Mouse (Mus musculus) lung, postnatal 0 days (tissue): ENCODE results near the gene Noxa1. TPM values are rescaled to one million over a fixed set of nuclear protein-coding genes. Genes with fewer than 3 reads are reported as not detected.

Source experiments
- ATAC-seq: fragments of 200-750 bp; cut with Nextera tagmentation; 2 replicates; pipeline ENCODE4 v1.8.0; 2017; ENCODE audit warnings: moderate library complexity
- DNase-seq: peaks from one replicate; pipeline ENCODE4 v3.0.0-alpha.2; 2016; ENCODE audit warnings: low spot score
- H3K27ac ChIP-seq: fragments of 300-500 bp; sonication (generic); 2 replicates; pipeline ENCODE4 v1.5.1; 2014; ENCODE audit warnings: antibody characterized with exemption, mild to moderate bottlenecking, low read length, mixed read lengths
- H3K27me3 ChIP-seq: fragments of 300-500 bp; sonication (generic); replicated peaks from 2 replicates; pipeline ENCODE4 v1.6.1; 2014; ENCODE audit warnings: low read length, mixed read lengths; ENCODE audit not compliant: insufficient read depth
- H3K36me3 ChIP-seq: fragments of 300-500 bp; sonication (generic); 2 replicates; pipeline ENCODE4 v1.6.1; 2014; ENCODE audit warnings: low read length, mixed read lengths; ENCODE audit not compliant: insufficient read depth
- H3K4me1 ChIP-seq: fragments of 300-500 bp; sonication (generic); 2 replicates; pipeline ENCODE4 v1.6.1; 2014; ENCODE audit warnings: antibody characterized with exemption, low read depth, low read length, mixed read lengths; ENCODE audit not compliant: insufficient read depth
- H3K4me2 ChIP-seq: fragments of 300-500 bp; sonication (generic); replicated peaks from 2 replicates; pipeline ENCODE4 v1.6.1; 2014; ENCODE audit warnings: low read depth, mild to moderate bottlenecking, low read length, moderate library complexity, mixed read lengths
- H3K4me3 ChIP-seq: fragments of 300-500 bp; sonication (generic); 2 replicates; pipeline ENCODE4 v1.5.1; 2014; ENCODE audit warnings: low read depth, low read length
- H3K9ac ChIP-seq: fragments of 300-500 bp; sonication (generic); replicated peaks from 2 replicates; pipeline ENCODE4 v1.6.1; 2014; ENCODE audit warnings: low read depth, mild to moderate bottlenecking
- H3K9me3 ChIP-seq: fragments of 300-500 bp; sonication (generic); 2 replicates; pipeline ENCODE4 v1.6.1; 2016; ENCODE audit warnings: low read length, mixed read lengths
- CTCF ChIP-seq: IDR thresholded peaks from 2 replicates; pipeline ENCODE4 v1.5.1; 2016; ENCODE audit warnings: antibody characterized with exemption, mild to moderate bottlenecking
- EP300 ChIP-seq: IDR thresholded peaks from 2 replicates; pipeline ENCODE4 v1.6.1; 2016; ENCODE audit warnings: antibody characterized with exemption, mild to moderate bottlenecking, control low read depth
- WGBS: fragments of 180-500 bp; shearing (Covaris S2); extraction: QIAGEN DNeasy Blood & Tissue Kit; methylation state at CpG from one replicate; pipeline ENCODE4 v1.1.7; 2014; 5-methylcytosine and 5-hydroxymethylcytosine counted together
- polyA plus RNA-seq: library from polyadenylated mRNA; unstranded; fragments of >200 nt; fragmentation: Nextera tagmentation; extraction: Ambion mirVana; gene quantifications from 2 replicates; pipeline ENCODE4 v1.2.1, GENCODE M21; 2015

The Noxa1 gene
- 11.9 and 14.6 TPM in 2 replicates for polyA plus RNA-seq

DNA sequence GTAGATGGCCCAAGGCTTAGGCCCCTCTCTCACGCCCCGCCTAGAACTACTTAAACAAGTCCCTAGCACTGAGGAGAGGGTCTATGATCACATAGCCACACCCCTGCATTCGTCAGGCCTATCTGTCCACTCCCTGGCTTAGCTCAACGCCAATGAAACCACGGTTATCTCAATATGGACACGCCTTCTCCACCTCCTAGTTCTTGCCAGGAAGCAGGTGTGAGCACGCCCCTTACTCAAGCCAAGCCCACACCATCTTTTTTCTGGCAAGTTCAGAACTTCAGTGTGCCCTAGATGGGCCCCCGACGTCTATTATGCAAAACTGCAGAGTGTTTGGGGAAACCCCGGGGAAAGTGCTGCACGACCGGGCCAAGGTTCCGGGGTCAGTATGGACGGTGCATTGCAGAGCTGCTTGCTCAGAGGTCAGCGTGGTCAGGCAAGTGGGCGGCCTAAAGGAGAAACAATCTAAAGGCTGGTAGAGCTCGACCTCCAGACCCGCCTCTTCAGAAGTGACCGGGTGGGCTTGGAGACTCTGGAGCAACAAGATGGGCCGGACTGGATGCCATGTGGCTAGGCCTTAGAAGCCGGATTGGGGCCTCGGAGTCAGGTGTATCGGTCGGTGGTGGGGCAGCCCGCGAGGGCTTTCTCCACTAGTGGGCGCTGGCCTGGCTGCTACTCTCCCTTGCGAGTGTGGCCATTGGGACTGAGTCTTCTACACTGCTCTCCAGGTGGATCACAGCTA is at the start of gene Noxa1:
Gene Noxa1, minus strand, starts transcription at position 41 of the 742 bp plus-strand sequence.
- Histone ChIP-seq H3K4me2 (peak within 1 kb of the TSS; percentile 37), H3K9ac (no peak within 1 kb of the TSS), H3K4me3 (no peak within 1 kb of the TSS; the same call in 1 of the 2 replicates), H3K36me3 (no peaks in the 10 kb centered on the region), H3K9me3 (no peaks in the 10 kb centered on the region), H3K4me1 (no peaks in the 10 kb centered on the region), H3K27ac (no peak within 1 kb of the TSS), H3K27me3 (no peaks in the 10 kb centered on the region)
- TF ChIP-seq EP300 (no peak), CTCF (peak; percentile 47)
- WGBS: 35% methylated on average over 28 of the region's 28 CpGs
- peak; percentile 81 for ATAC-seq
- DNase-seq: peak; percentile 77

DNA sequence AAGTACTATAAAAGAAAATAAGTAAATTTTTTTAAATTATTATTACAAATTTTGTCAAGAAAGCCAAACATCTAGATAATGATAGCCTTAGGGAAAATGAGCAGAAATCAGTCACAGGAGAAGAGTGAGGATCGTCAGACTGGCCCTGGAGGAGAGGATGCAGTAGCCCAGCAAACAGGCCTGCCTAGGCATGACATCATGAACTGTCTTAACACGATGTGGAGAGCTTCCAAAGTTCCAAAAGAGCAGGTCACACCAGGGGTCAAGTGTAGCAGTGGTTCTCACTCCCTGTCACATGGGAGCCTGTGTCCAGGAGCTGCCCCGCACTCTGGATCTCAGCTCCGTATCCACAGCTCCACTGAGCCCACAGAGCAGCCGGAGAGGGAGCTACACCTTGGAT is 47.0 kb upstream of the Noxa1 start:
- H3K27me3 ChIP-seq: no peaks in the 10 kb centered on the region
- TF ChIP-seq CTCF (no peak), EP300 (no peak)
- 70% methylated on average over 5 of the region's 5 CpGs for WGBS
- ATAC-seq (no peak), DNase-seq (no peak)
- H3K27ac ChIP-seq: no peak overlapping the region
- H3K4me1 ChIP-seq: no peaks in the 10 kb centered on the region
- H3K4me3 ChIP-seq: no peak overlapping the region
- no peak overlapping the region for H3K4me2 ChIP-seq
- no peak overlapping the region for H3K9ac ChIP-seq
- H3K36me3 ChIP-seq: no peaks in the 10 kb centered on the region
- no peaks in the 10 kb centered on the region for H3K9me3 ChIP-seq

DNA sequence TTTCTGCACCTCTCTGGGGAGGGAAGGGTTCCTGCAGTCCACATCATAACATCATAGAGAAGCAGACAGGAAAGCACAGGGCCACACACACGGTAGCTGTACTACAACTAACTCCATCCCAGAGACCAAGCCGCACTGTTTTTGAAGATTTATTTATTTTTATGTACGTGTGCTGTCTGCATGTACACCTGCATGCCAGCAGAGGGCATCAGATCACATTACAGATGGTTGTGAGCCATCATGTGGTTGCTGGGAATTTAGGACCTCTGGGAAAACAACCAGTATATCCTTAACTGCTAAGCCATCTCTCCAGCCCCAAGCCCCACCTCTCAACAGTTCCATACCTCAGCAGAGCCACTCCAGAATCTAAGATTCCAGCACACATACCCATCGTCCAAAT is 46.2 kb upstream of the Noxa1 start:
- 57% methylated on average over 4 of the region's 4 CpGs for WGBS
- H3K36me3 ChIP-seq: no peaks in the 10 kb centered on the region
- H3K9me3 ChIP-seq: no peaks in the 10 kb centered on the region
- H3K27ac ChIP-seq: no peak overlapping the region
- no peaks in the 10 kb centered on the region for H3K27me3 ChIP-seq
- H3K4me3 ChIP-seq: no peak overlapping the region
- no peak for TF ChIP-seq EP300
- peak; percentile 56 for TF ChIP-seq CTCF
- ATAC-seq (no peak), DNase-seq (no peak)
- H3K4me2 ChIP-seq: no peak overlapping the region
- no peak overlapping the region for H3K9ac ChIP-seq
- H3K4me1 ChIP-seq: no peaks in the 10 kb centered on the region

DNA sequence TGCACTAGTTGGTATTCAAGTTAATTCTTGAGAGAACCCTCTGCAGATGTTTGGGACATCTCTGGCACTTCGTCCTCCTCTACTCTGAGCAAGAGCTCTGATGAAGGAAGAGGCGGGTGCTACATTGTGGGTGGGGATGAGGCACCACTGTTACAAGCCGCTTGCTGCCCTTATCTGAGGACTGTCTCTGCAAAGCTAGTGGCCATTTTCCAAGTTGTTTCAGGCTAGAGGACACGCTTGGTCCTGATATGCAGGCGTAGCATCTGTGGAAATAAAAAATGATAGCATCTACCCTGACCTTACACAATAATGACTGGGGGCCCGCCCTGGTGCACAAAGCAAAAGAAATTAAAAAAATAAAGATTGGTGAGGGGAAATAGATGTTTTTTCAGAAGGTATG is 42.9 kb upstream of the Noxa1 start:
- Histone ChIP-seq H3K9ac (no peak overlapping the region), H3K4me1 (no peaks in the 10 kb centered on the region), H3K4me3 (no peak overlapping the region), H3K27me3 (no peaks in the 10 kb centered on the region), H3K9me3 (no peaks in the 10 kb centered on the region), H3K27ac (no peak overlapping the region), H3K36me3 (no peaks in the 10 kb centered on the region), H3K4me2 (no peak overlapping the region)
- 57% methylated on average over 6 of the region's 6 CpGs for WGBS
- ATAC-seq (no peak), DNase-seq (no peak)
- TF ChIP-seq CTCF: no peak
- no peak for TF ChIP-seq EP300

- Histone ChIP-seq H3K4me2 (no peak overlapping the region), H3K4me1 (no peaks in the 10 kb centered on the region), H3K27ac (no peak overlapping the region), H3K9ac (no peak overlapping the region), H3K9me3 (no peaks in the 10 kb centered on the region), H3K4me3 (no peak overlapping the region), H3K27me3 (no peaks in the 10 kb centered on the region), H3K36me3 (no peaks in the 10 kb centered on the region)
- DNase-seq (no peak), ATAC-seq (no peak)
- TF ChIP-seq CTCF: no peak
- no peak for TF ChIP-seq EP300
- 64% methylated on average over 9 of the region's 9 CpGs for WGBS
These were observed 36.7 kb upstream of the Noxa1 start for GRCm38 (mm10) chr2:25131601-25132000.

DNA sequence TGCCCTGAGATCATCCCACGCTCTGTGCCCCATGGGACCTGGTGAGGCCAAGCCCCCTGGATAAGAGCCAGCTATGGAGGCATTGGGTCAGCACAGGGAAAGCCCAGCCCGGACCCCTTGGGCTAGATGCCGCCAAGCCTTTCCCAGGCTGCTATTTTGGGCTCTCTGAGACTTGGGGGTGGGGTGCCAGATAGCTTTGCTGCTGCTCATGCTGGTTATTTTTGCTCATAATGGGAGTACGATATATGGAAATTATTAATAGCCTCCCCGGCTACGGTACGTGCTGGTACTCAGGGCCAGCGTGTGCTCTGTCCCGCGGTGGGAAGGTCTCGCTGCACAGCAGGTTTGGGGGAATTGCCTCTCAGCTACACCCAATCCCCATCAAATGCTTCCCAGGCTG is 33.1 kb upstream of the Noxa1 start:
- Histone ChIP-seq H3K4me2 (no peak overlapping the region), H3K4me1 (no peaks in the 10 kb centered on the region), H3K27me3 (no peaks in the 10 kb centered on the region), H3K9ac (no peak overlapping the region), H3K27ac (no peak overlapping the region), H3K36me3 (no peaks in the 10 kb centered on the region), H3K9me3 (no peaks in the 10 kb centered on the region), H3K4me3 (no peak overlapping the region)
- DNase-seq: no peak
- 62% methylated on average over 11 of the region's 11 CpGs for WGBS
- ATAC-seq: peak; percentile 55
- peak; percentile 22; the same call in 1 of the 2 replicates for TF ChIP-seq EP300
- no peak for TF ChIP-seq CTCF
